Mouse (Mus musculus) liver, adult 2 months (tissue): ENCODE data around the gene B230118H07Rik.

Source experiments
- CTCF ChIP-seq: fragments of 200-500 bp; IDR thresholded peaks from 2 replicates; pipeline ENCODE4 v1.5.1; 2011; ENCODE audit warnings: low read depth, low read length, control low read depth
- POLR2A ChIP-seq: fragments of 200-500 bp; IDR thresholded peaks from 2 replicates; pipeline ENCODE4 v1.6.1; 2011; ENCODE audit warnings: low read length, control low read depth; ENCODE audit not compliant: insufficient read depth; ENCODE audit errors: extremely low read depth

DNA sequence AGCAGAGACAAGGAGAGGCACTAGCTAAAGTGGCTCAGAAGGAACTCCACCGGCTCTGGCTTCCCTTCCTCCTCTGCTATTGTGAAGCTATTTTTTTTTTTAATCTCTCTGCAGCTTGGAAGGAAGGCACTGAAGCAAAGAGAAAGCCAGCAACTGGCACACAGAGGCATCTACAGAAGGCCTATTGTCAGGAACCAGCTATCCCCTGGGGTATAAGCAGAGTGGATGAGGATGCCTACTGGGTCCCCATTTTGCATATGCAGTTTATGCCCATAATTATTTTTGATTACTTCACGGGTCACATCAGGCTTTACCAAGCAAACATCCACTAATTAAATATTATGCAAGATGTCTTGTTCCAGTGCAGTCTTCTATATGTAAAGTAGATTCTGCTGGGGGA lies 115.6 kb downstream of the B230118H07Rik start:
- no peak for TF ChIP-seq CTCF
- no peak for TF ChIP-seq POLR2A
